Mouse (Mus musculus) cerebral cortex, adult 2 months (tissue): ENCODE data around the gene Cdk12.

Experiments used
- WGBS: fragments of 180-500 bp; shearing (Covaris S2); methylation state at CpG from one replicate; pipeline ENCODE4 v1.1.7; 2018; 5-methylcytosine and 5-hydroxymethylcytosine counted together

Cdk12 gene

DNA sequence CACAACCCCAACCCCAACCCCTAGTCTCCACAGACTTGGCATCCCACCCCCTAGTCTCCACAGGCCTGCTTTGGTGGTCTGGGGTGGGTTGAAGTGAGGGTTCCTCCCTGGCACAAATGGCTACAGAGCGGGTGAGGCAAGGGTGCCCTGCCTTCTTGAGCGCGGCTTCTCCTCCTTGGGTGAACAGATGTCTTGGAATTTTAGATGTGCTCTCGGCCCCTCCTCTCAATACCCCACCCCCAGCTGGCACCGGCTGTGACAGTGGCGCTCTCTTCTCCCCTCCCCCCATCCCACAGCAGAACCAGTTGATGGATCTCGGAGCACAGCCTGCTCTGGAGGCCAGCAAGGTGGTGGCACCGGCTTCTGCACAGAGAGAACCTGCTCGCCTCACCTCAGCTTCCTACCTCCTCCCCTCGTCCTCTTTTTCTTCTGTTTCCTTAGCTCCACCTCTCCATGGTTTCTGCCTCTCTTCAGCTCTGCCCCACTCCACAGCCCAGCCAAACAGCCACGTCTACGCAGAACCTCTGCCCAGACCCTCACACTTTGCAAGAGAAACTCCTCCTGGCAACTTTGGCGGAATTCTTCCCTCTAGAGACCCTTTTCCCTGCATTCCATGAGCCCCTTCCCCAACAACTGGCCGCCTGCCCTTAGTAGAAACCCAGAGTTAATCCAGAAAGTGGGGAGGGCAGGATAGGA is 115.7 kb downstream of the Cdk12 start:
- 5% methylated on average over 14 of the region's 14 CpGs for WGBS

DNA sequence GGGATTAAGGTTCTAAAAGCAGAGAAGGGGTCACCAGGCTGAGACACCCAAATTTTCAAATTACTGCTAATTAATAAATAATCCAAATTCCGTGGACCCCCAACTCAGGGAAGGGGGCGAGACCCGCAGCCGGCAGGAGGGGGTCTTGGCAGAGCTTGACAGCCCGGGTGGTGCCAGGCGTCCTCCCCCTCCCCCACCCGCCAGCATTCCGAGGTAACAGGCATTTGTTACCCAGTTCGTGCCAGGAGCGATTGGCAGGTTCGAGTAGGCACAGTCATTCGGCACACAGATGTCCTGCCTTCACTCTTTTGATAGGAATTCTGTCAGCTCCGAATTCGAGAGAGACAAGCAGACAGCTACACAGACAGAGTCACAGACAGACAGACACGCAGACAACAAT is 116.3 kb downstream of the Cdk12 start:
- 2% methylated on average over 15 of the region's 15 CpGs for WGBS

DNA sequence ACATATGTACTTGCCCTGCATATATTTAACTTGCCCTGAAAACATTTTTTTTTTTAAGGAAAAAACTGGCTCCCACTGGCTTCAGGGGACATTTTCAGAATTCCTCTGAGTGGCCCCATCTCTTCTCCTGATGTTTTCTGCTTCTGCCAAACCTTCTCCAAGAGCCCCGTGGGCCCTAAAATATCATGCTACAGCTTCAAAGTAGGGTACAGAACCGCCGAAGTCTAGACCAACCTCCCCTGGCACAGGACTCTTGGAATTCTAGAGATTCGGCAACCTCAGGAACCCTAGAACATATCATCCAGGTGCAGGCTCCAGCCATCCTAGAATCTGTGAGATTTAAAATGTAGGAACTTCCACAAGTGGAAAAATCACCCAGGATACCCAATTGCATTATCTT is 116.7 kb downstream of the Cdk12 start:
- 10% methylated on average over 4 of the region's 4 CpGs for WGBS

DNA sequence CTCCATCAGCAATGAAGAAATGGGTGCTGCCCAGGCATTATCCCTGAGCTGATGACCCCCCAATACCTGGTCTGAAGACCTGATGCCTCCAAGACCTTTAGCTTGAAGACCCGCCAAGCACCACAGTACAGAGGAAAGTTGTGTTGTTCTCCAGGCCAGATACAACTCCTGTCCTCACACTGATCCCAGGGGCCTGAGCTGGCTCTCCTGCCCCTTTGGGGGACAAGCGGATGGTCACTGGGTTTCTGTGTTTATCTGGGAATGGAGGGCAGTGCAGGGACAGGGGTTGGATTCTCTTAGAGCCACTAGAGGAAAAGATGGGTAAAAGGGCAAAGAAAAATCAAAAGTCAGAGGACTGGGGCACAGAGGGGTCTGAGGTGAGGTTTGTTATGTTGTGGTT is 117.1 kb downstream of the Cdk12 start:
- 27% methylated on average over 2 of the region's 2 CpGs for WGBS

DNA sequence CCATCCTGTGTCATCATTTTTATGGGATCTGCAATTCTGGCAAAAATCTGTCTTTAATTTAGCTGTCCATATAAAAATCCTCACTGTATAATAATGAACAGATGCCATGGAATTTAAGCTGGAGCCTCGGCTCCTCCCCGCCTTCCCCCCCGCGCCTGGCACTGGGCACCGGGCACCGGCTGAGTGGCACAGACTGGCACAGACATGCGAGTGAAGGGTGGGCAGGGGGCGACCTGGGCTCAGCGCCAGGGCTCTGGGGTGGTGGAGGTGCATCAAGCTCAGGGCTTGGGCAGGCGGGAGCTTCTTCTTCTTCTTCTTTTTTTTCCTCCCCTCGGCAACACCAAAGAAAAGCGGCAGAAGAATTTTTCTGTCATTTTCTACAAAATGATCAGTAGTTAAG is 117.5 kb downstream of the Cdk12 start:
- 6% methylated on average over 12 of the region's 12 CpGs for WGBS

DNA sequence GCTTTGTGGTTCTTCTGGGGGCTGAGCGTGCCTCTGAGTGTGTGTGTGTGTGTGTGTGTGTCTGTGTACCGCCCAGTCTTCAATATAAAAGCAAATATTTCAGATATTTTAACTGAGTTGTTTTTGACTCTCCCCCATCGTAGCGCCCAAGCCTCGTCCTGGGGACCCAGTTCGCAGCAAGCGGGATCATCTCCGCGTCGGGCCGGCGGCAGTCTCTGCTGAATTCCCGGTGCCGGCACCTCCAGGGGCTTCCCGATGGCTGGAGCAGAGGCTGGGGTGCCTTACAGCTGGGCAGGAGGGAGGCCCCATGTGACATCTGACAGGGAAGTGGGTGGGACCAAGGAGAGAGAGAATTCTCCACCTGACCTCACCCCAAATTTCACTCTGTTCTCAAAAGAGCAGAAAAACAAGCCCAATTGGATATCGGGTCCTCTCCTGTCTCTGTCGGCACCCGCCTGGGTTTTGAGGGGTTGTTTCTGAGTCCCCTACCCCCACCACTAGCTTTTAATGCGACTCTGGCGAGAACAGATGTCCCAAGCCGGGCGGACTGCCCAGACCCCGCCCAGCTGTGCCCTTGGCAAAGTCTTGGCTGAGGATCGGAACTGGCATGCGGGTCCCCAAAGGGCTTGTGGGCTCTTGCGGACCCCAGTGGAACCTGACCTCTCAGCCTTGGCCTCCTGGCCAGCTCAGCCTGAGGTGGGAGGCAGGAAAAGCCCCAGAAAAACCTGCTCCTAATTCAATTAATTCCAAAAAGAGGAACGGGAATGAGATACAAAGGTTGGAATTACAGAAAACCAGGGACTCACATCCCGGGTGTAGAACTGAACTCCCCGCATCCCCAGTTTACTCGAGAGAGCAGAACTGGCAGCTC is 118.2 kb downstream of the Cdk12 start:
- WGBS = 5% methylated on average over 30 of the region's 30 CpGs

DNA sequence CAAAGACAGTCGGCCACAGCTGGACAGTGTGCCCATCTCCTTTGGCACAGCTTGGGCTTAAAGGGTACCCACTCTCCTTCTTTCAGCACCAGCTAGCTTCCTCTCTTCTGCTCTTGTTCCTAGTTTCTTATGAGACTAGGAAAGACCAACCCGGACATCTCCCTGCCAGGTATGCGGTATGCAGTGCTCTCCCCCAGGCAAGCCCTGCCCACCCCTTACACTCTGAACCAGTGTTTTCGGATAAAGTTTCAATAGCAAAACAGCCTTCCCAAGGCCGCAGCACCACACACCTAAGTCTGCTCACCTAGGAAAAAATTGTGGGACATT is 118.8 kb downstream of the Cdk12 start:
- WGBS = 33% methylated on average over 5 of the region's 5 CpGs

DNA sequence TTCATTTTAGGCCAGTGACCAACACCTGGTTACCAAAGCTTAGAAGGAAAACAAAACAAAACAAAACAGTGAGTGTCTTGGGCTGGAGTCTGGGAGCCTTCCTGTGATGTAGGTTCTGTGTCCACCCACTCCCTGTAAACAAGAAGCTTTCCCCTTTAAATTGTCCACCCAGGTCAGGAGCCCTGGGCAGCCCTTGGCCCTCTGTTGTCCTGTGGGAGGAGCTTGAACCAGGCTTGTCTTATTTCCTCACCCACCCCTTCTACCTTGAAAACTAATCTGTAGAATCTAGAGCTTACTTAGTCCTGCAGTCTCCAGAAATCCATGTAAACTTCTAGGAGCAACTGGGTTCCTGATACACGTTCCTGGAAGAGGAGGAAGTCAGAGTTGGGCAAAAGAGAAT is 119.3 kb downstream of the Cdk12 start:
- WGBS = 16% methylated on average over 1 of the region's 1 CpGs

DNA sequence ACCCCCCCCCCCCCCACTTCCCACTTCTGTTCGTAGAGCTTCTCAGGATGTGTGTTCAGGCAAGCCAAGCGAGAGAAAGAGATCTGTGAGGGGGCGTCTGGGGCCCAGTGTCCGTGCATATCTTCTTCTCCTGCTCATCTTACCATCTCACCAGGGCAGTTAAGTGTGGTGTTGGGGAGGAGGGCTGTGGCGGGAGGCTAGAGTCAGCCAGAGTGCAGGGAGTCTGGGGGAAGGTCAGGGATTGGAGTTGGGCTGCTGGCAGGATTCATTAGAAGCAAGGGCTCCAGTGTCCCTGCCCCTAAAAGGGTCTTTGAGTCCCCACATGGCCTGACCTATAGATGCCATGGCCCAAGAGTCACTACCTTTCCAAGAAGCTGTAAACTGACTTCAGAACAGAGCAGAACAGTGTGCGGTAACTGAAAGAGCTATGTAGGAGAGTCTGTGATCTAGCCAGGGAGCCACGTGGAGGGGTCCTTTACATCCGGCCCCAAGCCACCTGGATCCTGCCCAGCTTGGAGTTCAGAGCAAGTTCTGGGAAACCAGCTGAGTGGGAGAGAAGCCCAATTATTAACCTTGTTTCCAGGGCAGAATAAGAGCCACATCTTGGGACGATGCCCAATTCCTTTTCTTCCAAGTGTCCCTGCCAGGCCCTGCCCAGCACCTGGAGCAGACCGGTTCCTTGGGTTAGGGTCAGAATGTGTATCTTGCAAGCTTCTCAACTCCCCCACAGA is 120.4 kb downstream of the Cdk12 start:
- WGBS = 11% methylated on average over 10 of the region's 10 CpGs

DNA sequence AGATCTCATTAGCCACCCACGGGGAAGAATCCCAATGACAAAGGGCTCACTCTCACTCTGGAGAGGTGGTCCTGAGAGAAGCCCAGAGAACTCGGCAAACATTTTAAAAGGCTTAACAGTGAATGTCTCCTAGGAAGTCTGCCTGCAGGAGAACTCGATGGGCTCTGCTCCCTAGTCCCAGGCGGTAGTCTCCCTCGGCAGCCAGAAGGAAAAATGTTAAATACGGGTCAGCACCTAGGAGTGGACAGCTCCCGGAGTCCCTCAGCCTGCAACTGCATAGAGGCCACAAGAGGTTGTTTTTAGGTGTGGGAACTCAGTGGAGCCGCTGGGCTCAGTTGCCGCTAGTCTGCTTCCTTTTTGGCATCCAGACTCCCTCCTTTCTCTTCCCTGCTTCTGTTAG is 121.1 kb downstream of the Cdk12 start:
- 2% methylated on average over 9 of the region's 9 CpGs for WGBS

DNA sequence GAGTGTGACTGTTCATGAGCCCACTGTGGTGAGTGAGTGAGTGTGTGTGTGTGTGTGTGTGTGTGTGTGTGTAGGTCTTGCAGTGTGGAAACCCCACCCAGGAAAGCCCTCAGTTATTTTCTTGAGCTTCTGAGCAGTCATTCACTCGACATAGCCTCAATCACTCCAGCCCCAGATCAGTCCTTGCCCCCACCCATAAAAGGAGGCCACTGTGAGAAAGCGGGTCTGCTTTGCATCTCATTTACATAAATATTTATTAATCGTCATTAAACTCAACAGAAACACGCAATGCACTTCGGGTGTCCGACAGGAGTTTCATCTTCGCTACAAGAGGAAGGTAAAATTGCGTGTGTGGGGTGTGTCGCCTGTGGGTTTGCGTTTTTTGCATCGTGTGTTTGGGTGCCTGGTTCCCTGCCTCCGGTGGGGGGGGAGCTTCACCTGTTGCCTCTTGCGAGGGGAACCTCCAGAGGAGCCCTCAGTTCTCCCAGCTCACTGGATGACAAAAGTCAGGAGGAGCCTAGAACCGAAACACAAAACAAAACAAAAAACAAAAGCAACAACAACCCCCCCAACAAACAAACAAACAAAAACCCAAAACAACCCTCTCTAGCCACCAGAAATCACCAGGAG is 122.4 kb downstream of the Cdk12 start:
- 4% methylated on average over 14 of the region's 14 CpGs for WGBS

DNA sequence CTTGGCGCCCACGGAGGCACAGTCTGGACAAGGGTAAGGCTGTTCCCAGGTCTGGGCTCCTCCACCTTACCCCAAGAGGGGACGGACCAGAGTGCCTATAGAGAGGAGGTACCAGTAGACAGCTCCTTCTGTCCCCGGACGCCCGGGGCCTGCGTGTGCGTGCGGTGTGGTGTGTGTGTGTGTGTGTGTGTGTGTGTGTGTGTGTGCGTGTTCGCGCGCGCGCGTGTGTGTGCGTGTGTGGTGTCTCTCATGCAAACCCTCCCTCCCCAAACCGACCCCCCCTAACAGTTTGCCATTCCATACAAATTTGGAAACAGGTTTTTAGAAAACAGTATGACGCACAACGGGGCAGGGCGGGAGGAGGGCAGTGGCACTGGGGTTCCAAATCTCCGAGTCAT is 123.0 kb downstream of the Cdk12 start:
- 2% methylated on average over 22 of the region's 22 CpGs for WGBS

DNA sequence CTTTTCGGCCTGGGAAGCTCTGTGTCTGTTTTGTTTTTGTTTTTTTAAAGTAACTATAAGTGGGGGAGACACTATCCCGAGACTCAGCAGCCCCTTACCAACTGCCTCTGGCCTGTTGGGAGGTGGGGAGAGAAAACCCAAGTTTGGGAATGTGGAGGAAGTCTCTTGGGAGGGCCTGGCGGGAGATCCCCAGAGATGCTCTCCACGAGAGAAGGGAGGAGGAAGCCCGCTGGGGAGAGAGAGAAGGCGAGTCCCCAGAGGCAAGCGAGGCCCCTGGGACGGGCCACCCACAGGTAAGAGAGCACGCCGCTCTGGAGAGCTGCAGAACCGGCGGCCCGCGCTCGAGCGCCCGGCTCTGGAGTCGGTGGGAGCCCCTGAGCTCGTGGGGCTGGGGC is 123.9 kb downstream of the Cdk12 start:
- whole genome bisulfite sequencing = under 1% methylated on average over 19 of the region's 19 CpGs

DNA sequence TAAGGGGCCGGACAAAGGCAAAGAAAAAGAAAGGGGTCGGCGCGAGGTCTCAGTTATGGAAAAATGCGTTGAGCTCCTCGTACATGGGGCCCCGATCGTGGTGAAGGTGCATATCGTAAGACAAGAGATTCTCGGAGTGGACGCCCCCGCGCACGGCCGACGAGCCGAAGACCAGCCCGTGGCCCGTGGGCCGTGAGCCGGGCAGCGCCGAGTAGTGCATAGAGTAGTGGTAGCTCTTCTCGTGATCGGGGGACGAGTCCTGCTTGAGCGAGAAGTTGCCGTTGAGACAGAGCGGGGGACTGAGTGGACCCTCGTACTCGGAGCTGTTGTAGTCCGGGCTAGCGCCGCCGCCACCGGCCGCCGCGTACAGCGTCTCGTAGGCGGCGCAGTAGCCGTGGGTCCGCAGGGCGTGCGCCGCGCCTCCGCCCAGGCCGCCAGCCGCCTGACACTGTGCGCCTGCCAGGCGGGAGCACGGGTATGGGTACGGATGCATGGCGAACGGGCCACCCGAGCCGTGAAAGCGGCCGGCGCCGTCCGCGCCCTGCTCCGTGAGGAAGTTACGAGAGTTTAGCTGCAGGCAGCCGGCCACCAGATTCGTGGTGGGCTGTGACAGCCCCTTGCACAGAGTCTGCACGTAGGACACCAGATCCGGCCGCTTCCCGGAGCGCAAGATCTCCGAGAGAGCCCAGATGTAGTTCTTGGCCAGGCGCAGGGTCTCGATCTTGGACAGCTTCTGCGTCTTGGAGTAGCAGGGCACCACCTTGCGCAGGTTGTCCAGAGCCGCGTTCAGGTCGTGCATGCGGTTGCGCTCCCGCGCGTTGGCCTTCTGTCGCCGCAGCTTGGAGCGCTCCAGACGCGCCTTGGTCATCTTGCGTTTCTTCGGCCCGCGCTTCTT is 124.5 kb downstream of the Cdk12 start:
- 1% methylated on average over 97 of the region's 97 CpGs for WGBS

DNA sequence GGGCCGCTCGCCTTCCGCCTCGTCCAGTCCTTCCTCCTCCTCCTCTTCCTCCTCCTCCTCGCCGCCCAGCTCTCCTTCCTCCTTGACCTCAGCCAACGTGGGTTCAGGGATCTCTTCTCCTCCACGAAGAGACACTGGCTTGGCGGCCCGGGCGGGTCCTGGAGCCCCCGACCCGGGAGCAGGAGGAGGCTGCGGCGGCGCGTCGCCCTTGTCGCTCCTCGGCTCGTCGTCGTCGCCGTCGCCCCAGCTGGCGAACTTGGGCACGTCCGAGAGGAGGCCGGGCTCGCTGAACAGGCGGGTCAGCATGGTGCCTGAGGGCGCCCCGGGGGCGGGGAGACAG is 125.1 kb downstream of the Cdk12 start:
- WGBS = under 1% methylated on average over 35 of the region's 35 CpGs
